Mouse (Mus musculus): ENCODE measurements around the gene Poc5.

DNA sequence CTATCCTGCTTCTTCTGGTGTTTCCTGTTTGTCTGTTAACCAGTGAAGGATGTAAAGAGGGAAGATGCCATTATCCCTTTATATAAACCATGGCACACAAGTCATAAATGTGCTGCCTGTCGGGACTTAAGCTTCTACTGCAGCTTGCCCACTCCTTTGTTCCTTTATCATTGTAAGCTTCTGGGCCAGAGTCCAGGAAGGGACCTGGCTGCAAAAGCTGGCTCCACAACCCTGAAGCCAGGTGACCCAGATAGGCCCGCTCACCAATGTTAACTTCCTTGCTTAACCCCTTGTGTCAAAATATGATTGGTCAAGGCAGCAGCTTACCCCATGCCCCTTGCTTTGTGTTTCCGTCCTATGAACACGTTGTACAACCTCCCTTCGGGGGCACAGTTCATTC, 40.4 kb downstream of the Poc5 start:
- TF ChIP-seq POLR2A (IDR thresholded peaks at IDR 0.05; ENCODE audit: borderline replicate concordance, insufficient read depth, low read length) (no peak), CTCF (IDR thresholded peaks at IDR 0.05; ENCODE audit: borderline replicate concordance, insufficient read depth, low read depth, low read length) (no peak)
